Mouse (Mus musculus) kidney, adult 2 months (tissue): ENCODE data around the gene Egr4.

ENCODE experiments used
- CTCF ChIP-seq: fragments of 200-500 bp; conservative IDR thresholded peaks from 2 replicates; pipeline ENCODE4 v1.5.1; 2011; ENCODE audit warnings: low read depth, mild to moderate bottlenecking, control low read depth, low read length, moderate library complexity, mixed read lengths; ENCODE audit not compliant: insufficient read depth, insufficient read length
- POLR2A ChIP-seq: fragments of 200-500 bp; IDR thresholded peaks from one replicate; pipeline ENCODE4 v1.6.1; 2011; ENCODE audit warnings: low read depth, low read length, control low read depth

DNA sequence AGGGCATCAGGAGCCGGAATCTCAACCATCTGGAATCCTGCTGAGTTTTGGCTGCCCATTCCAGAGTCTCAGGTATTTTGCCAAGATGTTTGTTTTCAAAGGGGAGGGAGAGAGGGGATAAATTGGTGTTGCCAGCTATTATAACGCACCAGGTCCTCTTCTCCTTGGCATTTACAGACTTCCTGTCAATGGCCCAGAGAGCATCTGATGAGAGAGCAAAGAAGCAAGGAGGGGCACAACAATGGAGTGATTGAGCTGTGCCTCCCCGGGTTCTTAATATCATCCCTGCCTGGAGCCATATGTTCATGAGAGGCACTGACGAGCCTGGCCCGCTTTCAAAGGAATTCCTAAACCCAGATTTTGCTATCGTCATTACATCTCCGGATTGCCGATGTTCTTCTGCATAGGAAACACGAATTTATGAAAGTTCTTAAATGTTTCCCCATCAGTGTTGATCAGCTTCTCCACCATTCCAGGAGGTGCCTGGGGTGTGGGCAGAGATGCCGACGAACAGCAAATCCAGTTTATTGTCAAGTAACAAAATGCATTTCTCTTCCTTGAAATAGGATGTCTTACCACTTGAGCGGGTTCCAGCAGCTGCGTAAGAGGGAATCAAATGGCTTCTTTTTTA, 31.0 kb upstream of the Egr4 start:
- no peak for TF ChIP-seq CTCF
- TF ChIP-seq POLR2A, result no peak
